Mouse (Mus musculus) brain, embryonic 18.5 days (tissue): Measurements from ENCODE around the gene Rps16.
A peak's percentile ranks its signal among the peaks of the same experiment; 100 is the strongest.
"Not testable (repeated sequence)": the region's sequence is repeated elsewhere in the genome, so short reads cannot be mapped to it uniquely, and the experiment has no call there.

Experiments used
- DNase-seq: peaks from one replicate; pipeline ENCODE4 v3.0.0-alpha.2; 2012; ENCODE audit warnings: low read depth, low spot score

The Rps16 gene

GRCm38 (mm10) chr7:28373891-28374495 is 23.5 kb downstream of the Rps16 start:
- DNase-seq: no peak

- no peak for DNase-seq
These were observed 24.2 kb downstream of the Rps16 start for GRCm38 (mm10) chr7:28374647-28375046.

GRCm38 (mm10) chr7:28375176-28375921 is 24.9 kb downstream of the Rps16 start:
- peak; percentile 65 for DNase-seq

GRCm38 (mm10) chr7:28376011-28376771 is 25.7 kb downstream of the Rps16 start:
- DNase-seq: no peak

- no peak for DNase-seq
These were observed 27.0 kb downstream of the Rps16 start for GRCm38 (mm10) chr7:28377190-28378065.

- DNase-seq: no peak
These were observed 27.7 kb downstream of the Rps16 start for GRCm38 (mm10) chr7:28378066-28378690.

GRCm38 (mm10) chr7:28378769-28379651 is 28.6 kb downstream of the Rps16 start:
- DNase-seq: no peak

GRCm38 (mm10) chr7:28380237-28381016 is 30.0 kb downstream of the Rps16 start, which contains the start of gene Zfp36:
TSS of gene Zfp36 (minus strand) at chr7:28380253.
- no peak for DNase-seq

- DNase-seq: no peak
These were observed 30.8 kb downstream of the Rps16 start for GRCm38 (mm10) chr7:28381017-28381790.

- DNase-seq: no peak
These were observed 31.5 kb downstream of the Rps16 start for GRCm38 (mm10) chr7:28381938-28382337.

- no peak for DNase-seq
These were observed 32.0 kb downstream of the Rps16 start for GRCm38 (mm10) chr7:28382347-28382951.

- no peak for DNase-seq
These were observed 32.5 kb downstream of the Rps16 start for GRCm38 (mm10) chr7:28382981-28383396.

GRCm38 (mm10) chr7:28383606-28384005 is 33.2 kb downstream of the Rps16 start:
- no peak for DNase-seq

- DNase-seq: no peak
These were observed 33.7 kb downstream of the Rps16 start for GRCm38 (mm10) chr7:28384162-28384561.

GRCm38 (mm10) chr7:28385196-28385595 is 34.7 kb downstream of the Rps16 start:
- DNase-seq: no peak

GRCm38 (mm10) chr7:28386007-28386406 is 35.6 kb downstream of the Rps16 start:
- no peak for DNase-seq

- DNase-seq: no peak
These were observed 36.0 kb downstream of the Rps16 start for GRCm38 (mm10) chr7:28386462-28386861.

GRCm38 (mm10) chr7:28386877-28387276 is 36.4 kb downstream of the Rps16 start:
- not testable (repeated sequence) for DNase-seq
